Mouse (Mus musculus): ENCODE data around the gene Ganab.
"Not testable (repeated sequence)": the region's sequence is repeated elsewhere in the genome, so short reads cannot be mapped to it uniquely, and the experiment has no call there.

The Ganab gene

GRCm38 (mm10) chr19:8897865-8898495 is at the start of gene Ganab:
TSS of gene Ganab (plus strand) at chr19:8898071.
- DNase-seq (ENCODE audit: low spot score in 2 of 2) = peak; percentile 96 to 98

- DNase-seq (ENCODE audit: low spot score in 2 of 2) = no peak
Measured at GRCm38 (mm10) chr19:8848356-8848755, 49.5 kb upstream of the Ganab start.

GRCm38 (mm10) chr19:8850402-8850901 is 47.4 kb upstream of the Ganab start, which contains the start of gene Lrrn4cl:
TSS of gene Lrrn4cl (plus strand) at chr19:8850768.
- no peak for DNase-seq (ENCODE audit: low spot score in 2 of 2)

DNA sequence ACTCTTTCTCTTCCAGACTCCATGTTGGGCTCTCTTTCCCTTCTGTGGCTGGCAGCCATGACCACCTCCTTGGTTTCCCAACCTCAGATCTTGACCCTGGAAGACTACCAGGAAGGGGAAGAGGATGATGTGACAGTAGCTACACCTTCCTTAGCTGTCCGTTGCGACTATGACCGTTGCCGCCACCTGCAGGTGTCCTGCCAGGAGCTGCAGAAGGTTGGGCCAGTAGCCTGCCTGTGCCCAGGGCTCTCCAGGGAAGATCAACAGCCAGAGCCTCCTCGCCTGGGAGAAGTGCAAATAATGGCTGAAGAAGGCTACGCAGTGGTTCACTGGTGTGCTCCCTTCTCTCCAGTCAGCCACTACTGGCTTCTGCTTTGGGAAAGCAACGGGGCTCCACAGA is 46.2 kb upstream of the Ganab start:
- no peak for DNase-seq (ENCODE audit: low spot score in 2 of 2)

DNA sequence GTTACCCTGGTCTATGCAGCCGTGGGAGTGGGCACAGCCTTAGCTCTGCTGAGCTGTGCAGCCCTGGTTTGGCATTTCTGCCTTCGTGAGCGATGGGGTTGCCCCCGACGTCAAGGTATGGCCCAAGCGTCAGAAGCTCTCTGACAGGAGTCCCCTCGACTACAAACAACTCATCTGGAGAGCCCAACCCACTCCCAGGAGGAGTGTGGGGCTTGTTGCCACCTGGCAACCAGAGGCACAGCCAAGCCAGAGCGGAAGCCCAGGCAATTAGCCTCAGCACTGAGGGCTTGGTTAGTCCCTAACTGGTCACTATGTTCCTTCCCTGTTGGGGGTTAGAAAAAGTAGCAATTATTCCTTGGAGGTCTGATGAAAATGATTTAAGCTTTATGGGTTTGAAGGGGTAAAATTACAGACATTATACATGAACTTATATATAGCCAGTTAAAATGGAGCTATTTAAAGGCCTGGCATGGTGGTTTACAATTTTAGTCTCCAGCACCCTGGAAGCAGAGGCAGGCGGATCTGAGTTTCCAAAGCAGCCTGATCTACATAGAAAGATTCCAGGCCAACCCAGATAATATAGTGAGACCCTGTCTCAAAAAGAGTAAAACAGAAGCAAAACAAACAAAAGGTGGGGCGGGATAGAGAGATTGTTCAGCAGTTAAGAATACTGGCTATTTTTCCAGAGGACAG is 45.5 kb upstream of the Ganab start:
- no peak for DNase-seq (ENCODE audit: low spot score in 2 of 2)

GRCm38 (mm10) chr19:8853117-8853516 is 44.8 kb upstream of the Ganab start:
- no peak for DNase-seq (ENCODE audit: low spot score in 2 of 2)

DNA sequence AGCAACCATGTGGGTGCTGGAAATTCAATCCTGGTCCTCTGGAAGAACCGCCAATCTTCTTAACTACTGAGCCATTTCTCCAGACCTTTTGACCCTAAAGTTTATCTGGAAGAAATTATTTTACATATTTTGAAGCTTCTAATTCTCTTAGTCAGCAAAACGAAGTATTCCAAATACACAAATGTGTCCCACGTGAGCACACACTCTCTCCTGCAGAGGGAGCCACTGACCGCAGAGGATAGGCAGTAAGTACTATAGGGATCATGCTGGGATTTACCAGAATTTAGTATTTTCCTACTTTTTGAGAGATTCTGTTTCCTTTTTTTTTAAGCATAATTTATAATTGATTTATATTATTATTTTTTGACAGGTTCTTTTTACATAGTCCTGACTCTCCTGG is 40.2 kb upstream of the Ganab start:
- peak in 1 of 2 experiments; percentile 46 for DNase-seq (ENCODE audit: low spot score in 2 of 2)

GRCm38 (mm10) chr19:8859018-8859417 is 38.9 kb upstream of the Ganab start:
- DNase-seq (ENCODE audit: low spot score in 2 of 2) = peak; percentile 43 to 56

DNA sequence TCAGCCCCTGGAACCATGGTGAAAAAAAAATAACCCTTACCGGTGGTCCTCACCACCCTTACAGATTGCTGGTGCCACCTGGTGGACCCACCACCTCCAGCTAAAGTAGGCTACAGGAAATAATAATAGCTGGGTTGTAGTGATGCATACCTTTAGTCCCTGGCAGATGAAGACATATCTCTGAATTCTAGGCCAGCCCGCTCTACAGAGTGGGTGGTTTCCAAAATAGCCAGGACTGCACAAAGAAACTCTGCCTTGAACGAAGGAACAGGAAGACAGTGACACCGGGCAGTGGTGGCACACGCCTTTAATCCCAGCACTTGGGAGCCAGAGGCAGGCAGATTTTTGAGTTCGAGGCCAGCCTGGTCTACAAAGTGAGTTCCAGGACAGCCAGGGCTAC is 33.6 kb upstream of the Ganab start:
- no peak for DNase-seq (ENCODE audit: low spot score in 2 of 2)

GRCm38 (mm10) chr19:8870381-8870780 is 27.5 kb upstream of the Ganab start:
- DNase-seq (ENCODE audit: low spot score in 2 of 2) = not testable (repeated sequence)

DNA sequence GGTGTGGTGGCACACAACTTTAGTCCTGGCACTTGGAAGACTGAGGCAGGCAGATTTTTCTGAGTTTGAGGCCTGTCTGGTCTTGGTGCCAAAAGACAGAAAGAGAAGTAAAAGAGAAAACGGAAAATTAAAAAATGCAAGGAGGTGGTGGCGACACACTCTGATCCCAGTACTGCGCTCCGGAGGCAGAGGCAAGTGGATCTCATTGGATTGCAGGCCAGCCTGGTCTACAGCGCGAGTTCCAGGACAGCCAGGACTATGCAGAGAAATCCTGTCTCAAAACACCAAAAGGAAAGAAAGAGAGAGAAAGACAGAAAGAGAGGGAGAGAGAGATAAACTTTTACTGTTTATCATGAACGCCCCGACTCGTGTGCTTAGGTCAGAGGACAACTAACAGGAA is 27.0 kb upstream of the Ganab start:
- no peak for DNase-seq (ENCODE audit: low spot score in 2 of 2)

DNA sequence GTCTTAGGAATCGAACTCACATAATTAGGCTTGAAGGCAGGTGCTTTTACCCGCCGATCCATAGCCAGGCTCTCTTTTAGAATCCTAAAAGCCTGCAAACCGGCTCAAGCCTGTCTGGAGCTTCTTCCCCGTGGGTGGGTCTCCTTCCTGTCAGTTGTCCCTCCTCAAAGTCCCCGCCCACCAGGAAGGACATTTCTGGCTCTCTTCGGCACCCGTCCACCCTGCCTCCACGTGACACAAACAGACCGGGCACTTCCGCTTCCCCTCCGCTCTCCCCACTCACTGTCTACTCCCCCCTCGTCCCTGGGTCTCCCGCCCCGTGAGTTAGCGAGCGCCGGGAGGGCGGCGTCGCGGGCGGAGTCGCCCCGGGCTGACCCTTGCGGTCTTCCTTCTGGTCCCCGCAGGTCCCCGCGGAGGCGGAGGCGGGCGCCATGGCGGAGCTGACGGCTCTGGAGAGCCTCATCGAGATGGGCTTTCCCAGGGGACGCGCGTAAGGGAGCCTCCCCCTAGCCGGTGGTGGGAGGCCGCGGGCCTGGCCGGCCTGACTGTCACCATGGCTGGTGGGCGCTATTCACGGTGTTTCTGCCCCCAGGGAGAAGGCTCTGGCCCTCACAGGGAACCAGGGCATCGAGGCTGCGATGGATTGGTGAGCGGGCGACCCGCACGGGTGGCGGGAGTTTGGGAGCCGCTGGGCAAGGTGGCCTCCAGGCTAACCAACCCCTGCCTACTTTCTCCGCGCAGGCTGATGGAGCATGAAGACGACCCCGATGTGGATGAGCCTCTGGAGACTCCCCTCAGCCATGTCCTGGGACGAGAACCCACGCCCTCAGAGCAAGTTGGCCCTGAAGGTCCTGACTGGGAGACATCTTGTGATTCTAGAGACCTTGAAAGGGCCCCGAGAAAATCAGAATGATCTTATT is 26.3 kb upstream of the Ganab start, which contains the start of gene Ubxn1:
TSS of gene Ubxn1 (plus strand) at position 230 of the 920 bp plus-strand sequence.
- DNase-seq (ENCODE audit: low spot score in 2 of 2) = peak; percentile 96 to 97

DNA sequence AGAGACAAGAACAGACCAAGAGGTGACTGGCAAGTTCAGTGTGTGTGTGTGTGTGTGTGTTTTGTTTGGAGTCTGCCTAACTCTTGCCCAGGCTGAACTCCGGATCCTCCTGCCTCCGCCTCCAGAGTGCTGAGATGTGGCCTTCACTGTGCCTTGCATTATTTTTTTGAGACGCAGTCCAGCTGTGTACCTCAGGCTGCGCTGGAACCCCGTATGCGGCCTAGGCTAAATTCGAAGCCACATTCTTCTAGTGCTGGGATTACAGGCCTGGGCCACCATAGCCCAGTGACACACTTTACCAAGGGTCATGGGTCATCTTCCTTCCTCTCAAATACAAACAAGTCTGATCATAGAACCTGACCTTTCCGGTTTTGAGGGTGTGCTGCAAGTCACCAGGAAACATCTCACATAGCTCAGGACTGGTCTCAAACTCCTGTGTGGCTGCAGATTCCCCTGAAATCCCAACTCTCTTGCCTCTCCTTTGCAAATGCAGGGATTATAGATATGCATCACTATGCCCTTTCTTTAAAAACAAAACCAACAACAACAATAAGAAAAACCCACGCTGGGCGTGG is 25.5 kb upstream of the Ganab start:
- DNase-seq (ENCODE audit: low spot score in 2 of 2) = no peak

DNA sequence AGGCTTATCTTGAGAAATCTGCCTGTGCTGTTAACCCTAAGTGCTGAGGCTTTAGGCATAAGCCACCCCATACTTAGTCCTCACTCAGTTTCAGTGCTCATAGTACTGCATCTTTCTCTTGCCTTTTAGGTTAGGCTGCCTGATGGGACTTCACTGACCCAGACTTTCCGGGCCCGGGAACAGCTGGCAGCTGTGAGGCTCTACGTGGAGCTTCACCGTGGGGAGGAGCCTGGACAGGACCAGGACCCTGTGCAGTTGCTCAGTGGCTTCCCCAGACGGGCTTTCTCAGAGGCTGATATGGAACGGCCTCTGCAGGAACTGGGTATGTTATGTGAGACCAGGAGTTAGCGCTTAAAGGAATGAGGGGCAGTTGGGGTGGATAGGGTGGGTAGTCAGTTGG is 22.8 kb upstream of the Ganab start:
- no peak for DNase-seq (ENCODE audit: low spot score in 2 of 2)

DNA sequence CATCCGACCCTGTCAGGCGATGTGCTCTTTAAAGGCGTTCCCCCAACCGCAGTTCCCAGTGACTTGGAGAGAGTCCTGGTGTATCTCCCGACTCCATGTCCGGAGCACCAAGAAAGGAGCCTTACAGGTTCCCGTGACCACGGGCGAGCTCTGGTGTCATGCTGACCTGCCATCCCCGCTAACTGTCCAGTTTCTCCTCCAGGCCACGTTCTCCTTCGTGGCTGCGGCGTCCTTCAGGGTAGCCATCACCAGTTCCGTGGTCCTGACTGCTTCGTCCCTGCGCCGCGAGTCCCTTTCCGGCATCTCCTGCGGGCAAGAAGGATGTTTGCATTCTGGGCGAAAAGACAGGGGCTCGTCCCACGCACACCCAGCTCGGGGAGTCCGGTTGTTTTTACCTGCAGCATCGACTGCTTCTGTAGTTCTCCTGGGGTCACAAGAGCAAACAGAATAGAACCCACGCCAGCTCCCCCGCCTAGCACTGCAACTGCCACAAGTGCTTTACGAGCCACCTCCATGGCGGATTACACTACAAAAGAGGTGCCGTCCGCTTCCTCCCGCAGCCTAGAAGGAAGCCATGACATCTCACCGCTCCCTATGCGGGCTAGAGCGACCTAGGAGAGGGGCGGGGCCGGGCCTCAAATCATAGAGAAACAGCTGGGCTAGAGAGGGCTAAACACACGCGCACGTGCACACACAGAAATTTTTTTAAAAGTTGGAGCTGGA is 17.4 kb upstream of the Ganab start, which contains the start of gene Uqcc3:
TSS of gene Uqcc3 (minus strand) at position 613 of the 723 bp plus-strand sequence.
- peak; percentile 89 to 91 for DNase-seq (ENCODE audit: low spot score in 2 of 2)

- DNase-seq (ENCODE audit: low spot score in 2 of 2) = no peak
Measured at GRCm38 (mm10) chr19:8881034-8881392, 16.9 kb upstream of the Ganab start.

GRCm38 (mm10) chr19:8883616-8884015 is 14.3 kb upstream of the Ganab start, which contains the start of the genes Lbhd1 and Gm49403:
TSS of gene Lbhd1 (plus strand) at chr19:8883732.
TSS of gene Gm49403 (plus strand) at chr19:8883930.
- DNase-seq (ENCODE audit: low spot score in 2 of 2) = no peak

DNA sequence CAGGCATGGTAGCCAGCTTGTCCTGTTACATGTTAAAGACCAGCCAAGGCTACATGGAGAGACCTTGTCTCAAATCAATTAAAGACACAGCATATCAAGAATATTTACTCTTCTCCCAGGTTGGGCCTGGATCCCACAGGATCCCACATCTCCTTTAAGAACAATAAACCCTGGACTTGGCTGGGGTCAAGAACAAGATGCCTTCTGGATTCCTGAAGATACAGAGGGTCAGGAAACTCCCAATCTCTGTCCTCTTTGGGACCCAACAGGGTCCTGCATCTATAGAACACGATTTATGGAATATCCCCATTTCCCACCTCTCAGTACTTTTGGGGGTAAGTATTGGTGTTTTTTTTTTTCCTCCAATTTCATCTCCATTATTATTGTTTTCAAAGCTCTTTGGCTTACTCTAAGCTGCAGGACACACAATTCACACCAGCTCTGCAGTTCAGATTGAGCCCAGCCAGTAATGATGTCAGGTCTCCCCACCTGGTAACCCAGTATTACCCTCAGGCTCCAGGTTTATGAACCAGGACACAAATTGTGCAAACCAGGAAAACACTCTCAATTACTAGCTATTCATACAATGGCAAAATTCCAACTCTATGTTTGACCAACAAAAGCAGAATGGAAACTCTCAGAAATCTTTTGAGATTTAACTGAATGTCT is 10.8 kb upstream of the Ganab start:
- no peak for DNase-seq (ENCODE audit: low spot score in 2 of 2)

DNA sequence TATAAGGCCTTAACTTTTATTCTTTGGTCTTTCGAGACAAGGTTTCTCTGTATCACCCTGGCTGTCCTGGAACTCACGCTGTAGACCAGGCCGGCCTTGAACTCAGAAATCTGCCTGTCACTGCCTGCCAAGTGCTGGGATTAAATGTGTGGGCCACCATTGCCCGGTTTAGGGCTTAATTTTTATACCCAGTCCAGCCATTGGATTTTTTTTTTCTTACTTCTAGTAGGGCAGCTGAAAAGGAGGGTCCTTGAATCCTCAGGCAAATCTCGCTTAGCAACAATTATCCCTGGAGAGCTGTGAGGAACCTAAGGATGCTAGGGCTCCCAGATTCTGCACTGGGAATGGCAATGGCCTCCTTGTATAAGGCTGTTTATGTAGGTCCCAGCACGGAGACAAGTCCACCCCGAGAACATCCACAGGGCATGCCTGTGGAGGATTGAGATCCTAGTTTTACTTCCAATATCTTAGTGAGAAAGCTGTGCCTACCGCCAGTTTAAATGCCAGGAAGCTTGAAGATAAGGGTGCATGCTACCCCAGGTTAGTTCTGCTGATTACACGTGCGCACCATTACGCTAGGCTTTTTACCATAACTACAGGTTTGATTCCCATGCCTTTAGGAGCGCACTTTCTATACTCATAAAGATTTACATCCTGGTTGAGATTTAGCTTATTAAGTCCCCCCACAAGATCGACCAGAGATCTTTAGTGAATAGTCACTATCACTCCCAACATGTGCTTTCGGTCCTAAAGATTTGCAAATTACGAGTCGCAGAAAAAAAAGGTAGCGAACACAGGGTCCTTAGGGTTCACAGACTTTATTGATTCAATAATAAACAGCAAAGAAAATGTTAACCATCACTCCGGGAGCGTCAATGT is 10.0 kb upstream of the Ganab start:
- no peak for DNase-seq (ENCODE audit: low spot score in 2 of 2)

Measured in spleen, postnatal 36 days (tissue).